Mouse (Mus musculus) liver, postnatal 0 days (tissue): Measurements from ENCODE around the gene Art2b.
"Not testable (repeated sequence)": the region's sequence is repeated elsewhere in the genome, so short reads cannot be mapped to it uniquely, and the experiment has no call there.

Source experiments
- CTCF ChIP-seq: sonication (generic); IDR thresholded peaks from 2 replicates; pipeline ENCODE4 v1.5.1; 2016; ENCODE audit warnings: antibody characterized with exemption, low read depth
- EP300 ChIP-seq: IDR thresholded peaks from 2 replicates; pipeline ENCODE4 v1.6.1; 2016; ENCODE audit warnings: antibody characterized with exemption, low read depth, mild to moderate bottlenecking

DNA sequence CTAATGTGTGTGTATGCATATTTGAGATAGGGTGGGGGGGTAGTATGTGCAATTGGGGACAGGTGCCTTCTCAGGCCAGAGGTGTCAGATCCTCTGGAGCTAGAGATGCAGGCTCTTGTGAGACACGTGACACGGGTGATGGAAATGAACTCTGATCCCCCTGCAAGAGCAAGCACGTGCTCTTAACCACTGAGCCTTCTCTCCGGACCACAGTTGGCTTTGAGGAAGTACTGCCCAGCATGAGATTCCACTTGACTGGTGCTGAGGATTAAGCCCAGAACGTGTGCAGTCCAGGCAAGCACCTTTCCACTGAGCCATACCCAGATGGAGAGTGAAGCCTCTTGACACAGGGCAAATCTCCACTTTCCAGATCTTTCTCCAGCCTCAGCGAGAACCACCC lies 1.1 kb downstream of the Art2b start:
- not testable (repeated sequence) for TF ChIP-seq CTCF, EP300
